Mouse (Mus musculus) erythroblast, embryonic 14.5 days (primary cell): Measurements from ENCODE around the gene Nwd2.

Experiments used
- GATA1 ChIP-seq: IDR thresholded peaks from 2 replicates; pipeline ENCODE4 v1.6.1; 2012; ENCODE audit warnings: low read length, inconsistent platforms, mixed read lengths
- TAL1 ChIP-seq: IDR thresholded peaks from 3 replicates; pipeline ENCODE4 v1.6.1; 2012; ENCODE audit warnings: low read length, inconsistent platforms, mixed read lengths

- no peak for TF ChIP-seq TAL1
- no peak for TF ChIP-seq GATA1
Measured at GRCm38 (mm10) chr5:63728955-63729354, 80.1 kb downstream of the Nwd2 start.
